Mouse (Mus musculus): Measurements from ENCODE around the gene Wiz. TPM values are rescaled to one million over a fixed set of nuclear protein-coding genes. Genes with fewer than 3 reads are reported as not detected.

The Wiz gene
- 10 to 100 TPM; 17.5 to 24.5 TPM for total RNA-seq (2021)
- long read RNA-seq, experiment 1, transcript Wiz-207 (9 exons, 3,578 nt): major isoform, 13 of 31 reads
- long read RNA-seq, experiment 1, partial matches to known transcripts: 5 of 31 reads
- long read RNA-seq, experiment 1, other reads (novel, unspliced or antisense): 13 of 31 reads
- long read RNA-seq, experiment 2, transcript Wiz-207 (9 exons, 3,578 nt): major isoform, 6 of 25 reads
- long read RNA-seq, experiment 2, partial matches to known transcripts: 6 of 25 reads
- long read RNA-seq, experiment 2, other reads (novel, unspliced or antisense): 13 of 25 reads

DNA sequence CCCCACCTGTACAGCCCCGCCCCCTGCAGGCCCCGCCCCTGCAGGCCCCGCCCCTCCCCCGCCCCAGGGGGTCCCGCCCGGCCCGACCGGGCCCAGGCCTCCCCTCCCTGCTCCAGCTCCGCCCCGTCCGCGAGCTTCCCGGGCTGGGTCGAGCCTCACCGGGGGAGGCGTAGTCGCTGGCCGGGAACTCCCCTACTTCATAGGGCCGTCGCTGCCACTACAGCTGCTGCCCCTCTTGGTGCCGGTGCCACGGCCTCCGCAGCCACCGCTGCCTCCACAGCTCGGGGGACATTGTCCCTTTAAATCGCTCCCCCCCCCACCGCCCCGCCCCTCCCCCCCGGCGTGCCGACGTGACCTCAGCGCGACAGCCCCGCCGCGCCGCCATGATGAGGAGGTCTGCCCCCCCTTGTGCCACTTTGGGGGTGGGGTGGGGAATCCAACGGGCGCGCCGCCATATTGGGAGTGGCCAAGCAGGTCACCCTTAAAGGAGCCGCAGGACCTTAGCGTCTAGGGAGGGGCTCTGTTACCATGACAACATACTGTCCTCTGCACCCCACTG is at the start of gene Wiz:
TSS of gene Wiz (minus strand) at position 339 of the 559 bp plus-strand sequence.
- DNase-seq: peak; percentile 98

DNA sequence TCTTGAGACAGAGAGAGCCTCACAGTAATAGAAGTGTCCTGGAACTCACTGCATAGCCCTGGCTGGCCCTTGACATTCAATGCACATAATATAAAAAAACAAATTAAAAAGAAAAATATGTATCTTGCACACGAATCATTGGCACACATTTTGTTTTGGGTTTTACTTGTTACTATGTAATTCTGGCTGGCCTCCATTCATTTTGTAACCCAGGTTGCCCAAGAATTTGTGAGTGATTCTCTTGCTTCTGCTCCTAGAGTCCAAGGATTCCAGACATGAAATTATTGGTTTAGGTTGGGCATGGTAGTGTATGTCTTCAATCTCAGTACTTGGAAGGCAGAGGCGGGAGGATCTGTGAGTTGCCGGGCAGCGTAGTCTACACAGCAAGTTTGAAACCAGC is 47.9 kb upstream of the Wiz start:
- DNase-seq: no peak

DNA sequence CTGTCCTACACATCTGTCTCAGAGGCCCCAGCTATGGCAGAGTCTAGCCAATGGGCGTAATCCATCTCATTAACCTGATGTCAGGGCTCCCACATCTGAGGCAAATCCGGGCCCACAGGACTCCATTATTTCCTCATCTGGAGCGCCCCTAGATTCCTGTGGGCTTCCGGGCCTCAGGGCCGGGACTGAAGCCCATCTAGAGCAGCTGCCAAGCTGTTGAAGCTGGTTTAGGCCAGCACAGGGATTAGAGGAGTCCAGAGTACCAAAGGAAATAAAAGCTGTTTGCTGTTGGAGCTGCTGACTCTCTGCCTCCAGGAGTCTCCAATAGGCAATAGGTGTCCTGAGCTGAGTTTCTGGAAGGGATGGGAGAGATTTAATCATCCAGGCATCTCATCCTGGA is 45.9 kb upstream of the Wiz start:
- no peak for DNase-seq

DNA sequence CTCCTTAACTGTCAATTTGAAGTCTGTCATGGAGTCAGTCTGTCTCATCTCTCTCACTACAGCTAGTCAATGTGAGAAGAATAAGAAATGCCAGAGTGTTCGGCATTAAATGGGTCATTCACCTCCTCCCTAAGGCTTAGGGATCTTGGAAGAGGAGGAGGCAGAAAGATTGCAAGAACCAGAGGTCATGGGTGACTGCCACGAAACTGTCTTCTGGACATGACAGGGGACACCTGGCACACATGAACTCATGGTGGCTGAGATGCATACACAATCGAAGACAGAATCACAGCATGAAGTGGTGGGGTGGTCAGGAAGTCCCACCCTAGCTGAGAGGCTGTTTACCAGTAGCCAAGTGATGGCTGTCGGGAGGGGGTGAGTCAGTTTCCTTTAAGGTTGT is 45.1 kb upstream of the Wiz start:
- no peak for DNase-seq

DNA sequence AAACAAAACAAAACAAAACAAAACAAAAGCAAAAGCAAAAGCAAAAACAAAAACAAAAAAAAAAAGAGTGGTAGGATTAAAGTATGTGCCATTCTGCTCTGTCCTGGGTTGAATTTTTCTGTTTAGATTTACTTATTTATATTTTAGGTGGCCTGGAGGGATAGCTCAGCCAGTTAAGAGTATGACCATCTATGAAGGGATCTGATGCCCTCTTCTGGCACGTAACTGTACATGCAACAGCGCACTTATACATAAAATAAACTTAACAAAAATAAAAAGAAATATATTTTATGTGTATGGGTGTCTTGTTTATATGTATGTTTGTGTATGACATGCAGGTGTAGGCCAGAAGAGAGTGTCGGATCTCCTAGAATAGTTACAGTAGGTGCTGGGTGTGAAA is 42.7 kb upstream of the Wiz start:
- DNase-seq: no peak

DNA sequence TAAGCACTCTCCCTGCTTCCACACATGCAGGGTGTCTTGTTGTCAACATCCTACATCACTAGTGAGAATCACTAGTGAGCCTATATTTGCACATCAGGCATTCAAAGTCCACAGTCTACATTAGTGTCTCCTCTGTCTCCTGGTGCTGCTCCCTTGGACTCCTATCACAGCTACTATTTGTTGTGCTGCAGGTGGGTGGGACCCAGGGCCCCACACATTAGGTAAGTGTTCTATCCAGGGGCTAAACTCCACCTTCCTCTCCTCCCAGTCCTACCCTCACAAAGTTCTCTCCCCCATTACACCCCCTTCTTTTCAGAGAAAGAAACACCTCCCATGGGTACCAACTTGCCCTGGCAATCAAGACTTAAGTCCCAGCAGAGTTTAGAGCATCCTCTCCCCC is 37.4 kb upstream of the Wiz start:
- DNase-seq: no peak

DNA sequence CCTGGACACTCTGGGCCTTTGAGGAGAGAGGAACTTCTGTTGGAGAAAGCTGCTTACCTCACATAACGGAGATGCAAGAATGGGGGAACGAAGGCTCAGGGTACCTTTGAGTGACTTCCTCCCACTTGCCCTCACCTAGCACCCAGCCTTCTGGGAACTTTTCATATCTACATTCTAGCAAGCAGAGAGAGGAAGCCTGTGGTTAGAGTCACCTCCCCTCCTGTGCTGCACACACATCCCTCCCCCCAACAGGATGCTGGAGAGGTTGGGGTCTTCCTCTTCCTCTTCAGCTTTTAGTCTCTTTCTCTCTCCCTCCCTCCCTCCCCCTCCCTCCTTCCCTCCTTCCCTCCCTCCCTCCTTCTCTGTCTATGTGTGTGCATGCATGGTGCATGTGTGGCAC is 34.8 kb upstream of the Wiz start, which contains the start of gene Pglyrp2:
TSS of gene Pglyrp2 (minus strand) at position 134 of the 400 bp plus-strand sequence.
- DNase-seq: no peak

DNA sequence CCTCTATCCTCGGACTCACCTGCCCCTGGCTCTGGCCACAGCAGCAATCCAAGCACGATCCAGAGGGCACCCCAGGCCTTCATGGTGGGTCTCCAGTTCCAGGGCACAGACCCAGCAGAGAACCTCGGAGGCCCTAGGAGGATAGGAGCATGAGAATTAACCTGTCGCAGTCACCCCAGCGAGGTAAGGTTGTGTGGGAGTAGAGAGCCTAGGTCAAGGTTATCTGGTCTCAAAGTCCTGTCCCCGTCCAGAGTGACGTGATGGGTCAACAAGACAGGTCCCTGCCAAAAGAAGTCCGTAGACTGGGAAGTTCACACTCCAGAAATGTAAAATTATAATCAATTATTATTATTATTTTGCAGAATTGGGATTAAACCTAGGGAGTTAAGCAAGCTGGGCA is 31.5 kb upstream of the Wiz start:
- no peak for DNase-seq

DNA sequence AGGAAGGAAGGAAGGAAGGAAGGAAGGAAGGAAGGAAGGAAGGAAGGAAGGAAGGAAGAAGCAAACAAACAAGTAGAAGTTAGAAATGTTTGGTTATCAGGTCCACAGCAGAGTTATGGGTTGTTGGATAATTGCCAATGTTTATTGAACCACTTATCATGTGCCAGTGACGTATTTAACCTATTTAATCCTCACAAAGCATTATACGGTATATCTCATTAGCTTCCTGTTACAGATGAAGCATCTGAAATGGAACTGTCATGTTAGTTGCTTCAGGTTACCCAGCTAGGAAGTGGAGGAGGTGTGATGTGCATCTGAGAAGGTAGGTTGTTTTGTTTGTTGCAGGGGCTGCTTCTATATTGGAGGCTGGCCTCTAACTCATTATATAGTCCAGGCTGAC is 30.8 kb upstream of the Wiz start:
- no peak for DNase-seq

DNA sequence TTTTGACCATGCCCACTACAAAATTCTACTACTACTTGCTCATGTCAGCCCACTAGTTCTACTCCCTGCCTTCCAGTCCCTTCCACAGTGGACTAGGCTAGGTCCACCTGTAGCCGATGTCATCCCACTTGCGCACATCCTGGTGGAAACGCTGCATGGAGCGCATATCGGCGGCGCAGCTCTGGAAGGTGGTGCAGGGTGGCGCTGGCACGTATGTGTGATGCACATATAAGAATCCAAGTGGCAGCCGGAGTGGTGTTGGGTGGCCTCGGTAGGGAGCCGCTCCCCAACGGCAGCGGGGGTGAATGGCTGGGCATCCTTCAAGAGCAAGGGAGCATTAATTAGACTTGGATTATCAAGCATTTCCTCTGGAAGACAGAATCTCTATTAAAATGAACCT is 27.5 kb upstream of the Wiz start:
- DNase-seq: no peak

DNA sequence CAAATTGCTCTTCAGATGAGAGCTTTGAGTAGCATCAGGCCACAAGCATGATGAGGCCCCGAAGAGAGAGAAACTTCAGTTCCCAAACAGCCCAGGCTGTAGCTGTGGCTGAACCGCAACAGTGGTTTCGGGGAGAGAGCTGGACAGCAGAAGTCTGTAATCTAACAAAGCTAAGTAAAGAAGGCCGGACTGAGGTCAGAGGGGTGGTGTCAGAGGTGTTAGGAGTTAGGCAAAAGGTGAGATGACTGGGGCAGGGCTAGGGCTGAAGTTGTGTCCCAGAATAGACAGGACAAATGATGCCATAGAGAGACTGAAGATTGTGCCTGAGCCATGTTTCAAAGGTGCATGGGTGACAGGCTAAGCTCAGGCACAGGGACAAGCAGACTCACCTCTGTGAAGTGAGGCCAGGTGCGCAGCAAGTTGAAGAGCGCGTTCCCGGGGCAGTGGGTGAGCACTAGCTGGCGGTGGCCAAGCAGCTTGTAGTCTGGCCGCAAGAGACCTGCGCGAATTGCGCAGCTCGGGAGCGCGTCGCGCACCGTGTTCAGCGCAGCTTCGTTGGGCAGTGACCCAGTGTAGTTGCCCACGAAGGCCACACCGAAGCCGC is 26.3 kb upstream of the Wiz start:
- DNase-seq: no peak

DNA sequence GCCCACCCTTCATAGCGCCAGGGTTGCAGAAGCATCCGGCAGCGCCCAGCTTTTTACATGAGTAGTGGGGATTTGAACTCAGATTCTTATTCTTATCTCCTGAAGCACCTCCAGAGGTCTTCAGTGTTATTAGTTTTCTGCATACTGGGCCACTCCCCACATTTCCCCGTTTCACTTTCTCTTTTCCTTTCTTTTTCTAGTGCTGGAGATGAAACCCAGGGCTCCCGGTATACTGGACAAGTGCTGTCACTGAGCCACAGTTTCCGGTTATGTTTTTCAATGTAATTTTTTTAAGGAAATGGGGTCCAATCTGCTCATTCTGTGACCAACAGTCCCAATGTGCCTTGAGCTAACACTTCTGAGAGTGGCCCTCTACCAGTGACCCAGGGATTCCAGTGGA is 22.7 kb upstream of the Wiz start:
- DNase-seq: no peak

DNA sequence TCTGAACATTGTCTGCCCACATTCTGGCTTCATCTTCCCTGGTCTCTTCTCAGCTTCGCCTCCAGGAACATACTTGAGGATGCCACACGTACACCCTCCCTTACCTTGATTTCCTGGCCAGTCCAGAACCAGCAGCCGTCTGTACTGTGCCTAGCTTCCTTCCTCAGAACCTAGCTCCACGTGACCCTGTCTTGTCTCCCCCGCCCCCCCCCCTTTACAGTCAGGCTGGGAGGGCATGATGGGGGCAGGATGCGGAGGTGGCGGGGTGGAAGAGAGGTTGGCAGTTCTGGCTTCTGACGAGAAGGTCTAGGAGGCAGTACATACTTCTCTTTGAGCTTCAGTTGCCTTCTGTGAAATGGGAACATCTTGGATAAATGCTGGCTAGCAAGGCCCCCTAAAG is 14.2 kb upstream of the Wiz start, which contains the start of gene Rasal3:
TSS of gene Rasal3 (minus strand) at position 167 of the 400 bp plus-strand sequence.
- no peak for DNase-seq

DNA sequence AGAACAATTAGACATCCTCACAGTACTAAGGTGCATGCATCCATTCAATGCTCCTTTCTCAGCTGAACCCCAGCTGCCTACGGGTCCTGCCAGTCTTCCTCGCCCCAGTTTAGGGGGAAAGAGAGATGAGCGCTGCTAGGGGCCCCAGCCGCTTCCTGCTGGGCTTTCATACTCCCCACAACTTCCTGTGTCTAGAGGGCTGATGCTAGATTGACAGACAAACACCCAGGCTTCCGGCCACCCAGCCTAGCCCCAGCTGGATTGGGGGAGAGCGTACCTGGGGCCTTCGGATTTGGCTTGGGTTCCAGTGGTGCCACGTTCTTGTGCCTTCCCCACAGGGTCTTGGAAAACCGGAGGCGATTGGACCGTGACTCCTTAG is 13.5 kb upstream of the Wiz start:
- no peak for DNase-seq

DNA sequence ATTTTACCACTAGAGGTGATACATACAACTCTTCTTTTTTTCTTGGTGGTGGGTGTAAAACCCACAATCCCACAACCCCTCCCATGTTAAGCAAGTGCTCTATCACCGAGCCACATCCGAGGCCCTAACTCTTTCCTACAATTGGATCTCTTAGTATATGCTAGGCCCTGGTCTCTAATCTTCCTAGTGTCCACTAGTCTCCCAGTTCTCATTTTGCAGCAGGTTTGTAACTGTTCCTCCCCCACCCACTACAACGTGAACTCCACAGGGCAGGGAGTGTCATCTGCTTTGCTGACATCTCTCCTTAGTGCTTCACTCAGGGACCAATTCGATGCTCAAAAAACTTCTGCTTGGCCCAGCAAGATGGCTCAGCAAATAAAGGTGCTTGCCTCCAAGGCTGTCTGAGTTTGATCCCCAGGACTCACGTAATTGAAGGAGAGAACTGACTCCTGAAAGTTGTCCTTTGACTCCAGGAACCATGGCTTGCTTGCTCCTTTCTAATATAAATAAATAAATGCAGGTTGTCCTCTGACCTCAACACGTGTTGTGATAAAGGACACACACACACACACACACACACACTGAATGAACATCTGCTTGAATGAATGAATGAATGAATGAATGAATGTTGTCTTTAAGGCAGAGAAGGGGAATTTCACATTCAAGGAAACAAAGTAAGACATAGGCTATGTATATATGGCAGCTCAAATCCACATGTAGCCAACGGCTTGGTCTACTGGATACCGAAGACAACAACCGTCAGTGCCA is 13.0 kb upstream of the Wiz start:
- no peak for DNase-seq

DNA sequence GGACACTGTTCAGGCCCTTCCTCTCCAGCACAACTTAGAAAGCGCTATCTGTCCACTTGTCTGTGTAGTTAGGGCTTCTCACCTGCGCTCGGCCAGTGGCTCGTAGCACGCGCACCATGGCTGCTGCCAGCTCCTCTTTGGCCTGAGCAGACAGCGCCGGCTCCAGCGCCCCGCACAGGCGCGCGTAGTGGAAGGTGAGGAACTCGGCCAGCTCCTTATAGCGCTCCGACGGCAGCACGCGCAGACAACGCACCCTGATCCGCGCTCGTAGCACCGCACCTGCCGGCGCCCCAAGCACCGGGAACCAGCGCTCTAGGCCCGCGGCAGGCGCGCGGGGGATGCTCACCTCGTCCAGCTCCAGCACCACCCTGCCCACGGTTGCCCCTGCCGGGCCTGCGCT is 7.0 kb upstream of the Wiz start:
- DNase-seq: no peak

DNA sequence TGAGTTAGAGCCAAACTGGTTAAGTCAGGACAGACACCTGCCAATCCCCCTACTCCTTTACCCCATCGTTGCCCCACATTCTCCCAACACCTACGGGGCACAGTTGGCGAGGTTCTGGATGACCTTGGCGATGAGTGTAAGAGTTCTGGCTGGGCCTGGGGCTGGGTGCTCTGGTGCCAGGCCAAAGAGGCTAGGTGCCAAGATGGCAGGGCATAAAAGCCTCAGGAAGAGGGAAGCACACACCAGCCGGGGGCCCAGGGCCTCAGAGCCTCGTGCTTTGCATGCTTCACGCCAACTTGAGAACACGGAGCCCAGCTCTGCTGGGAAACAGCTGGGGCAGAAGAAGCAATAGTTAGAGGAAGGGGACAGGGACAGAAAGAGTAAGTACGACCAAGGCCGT is 4.7 kb upstream of the Wiz start:
- DNase-seq: no peak

DNA sequence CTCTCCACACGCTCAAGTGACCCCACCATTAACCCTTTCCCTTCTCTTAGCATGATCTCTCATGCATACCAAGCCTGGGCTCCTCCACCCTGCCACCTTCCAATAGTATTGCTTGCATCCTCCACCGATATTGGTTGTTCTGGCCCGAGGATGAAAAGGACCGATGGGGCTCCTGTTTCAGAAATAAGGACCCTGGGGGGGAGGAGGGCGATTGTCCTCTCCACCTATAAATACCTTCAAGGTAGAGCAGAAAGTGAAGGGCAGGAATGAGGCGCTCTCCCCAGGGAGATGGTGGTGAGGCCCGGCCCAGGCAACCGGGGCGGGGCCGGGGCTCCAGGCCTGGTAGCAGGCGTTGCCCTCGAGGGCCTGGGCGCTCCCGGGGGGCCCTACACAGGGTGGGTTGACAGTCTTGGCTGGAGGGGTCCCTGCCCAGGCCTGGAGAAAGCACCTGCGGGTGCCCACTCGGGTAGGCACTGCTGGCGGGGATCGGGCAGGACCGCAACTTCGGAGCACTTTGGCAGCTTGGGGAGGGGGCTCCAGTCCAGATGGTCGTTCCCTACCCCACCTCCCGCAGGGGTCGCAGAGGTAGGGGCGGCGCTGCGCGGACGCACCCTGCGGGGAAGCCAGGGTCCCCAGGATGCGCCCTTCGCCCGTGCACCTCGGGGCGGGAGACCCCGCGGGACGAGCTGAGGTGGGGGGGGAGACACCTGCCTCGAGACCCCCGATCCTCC is 704 bp downstream of the Wiz start:
- DNase-seq: peak; percentile 38

DNA sequence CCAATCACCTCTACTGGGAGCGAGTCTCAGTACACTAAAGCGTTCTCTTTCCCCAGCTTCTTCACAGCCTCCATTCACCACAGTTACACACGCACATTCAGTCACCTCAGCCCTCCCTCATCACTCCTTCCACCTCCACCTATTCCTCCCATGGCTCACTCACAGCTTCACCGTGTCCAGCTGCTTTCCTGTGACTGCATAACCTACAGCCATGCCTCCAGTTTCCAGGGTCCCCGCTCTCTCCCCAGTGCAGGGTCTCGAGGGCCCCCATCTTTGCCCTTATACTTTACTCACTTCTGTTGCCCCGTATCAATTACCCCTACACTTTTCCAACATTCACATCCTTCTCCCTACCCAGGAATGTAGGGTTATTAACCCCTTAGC is 1.3 kb downstream of the Wiz start:
- DNase-seq: no peak

DNA sequence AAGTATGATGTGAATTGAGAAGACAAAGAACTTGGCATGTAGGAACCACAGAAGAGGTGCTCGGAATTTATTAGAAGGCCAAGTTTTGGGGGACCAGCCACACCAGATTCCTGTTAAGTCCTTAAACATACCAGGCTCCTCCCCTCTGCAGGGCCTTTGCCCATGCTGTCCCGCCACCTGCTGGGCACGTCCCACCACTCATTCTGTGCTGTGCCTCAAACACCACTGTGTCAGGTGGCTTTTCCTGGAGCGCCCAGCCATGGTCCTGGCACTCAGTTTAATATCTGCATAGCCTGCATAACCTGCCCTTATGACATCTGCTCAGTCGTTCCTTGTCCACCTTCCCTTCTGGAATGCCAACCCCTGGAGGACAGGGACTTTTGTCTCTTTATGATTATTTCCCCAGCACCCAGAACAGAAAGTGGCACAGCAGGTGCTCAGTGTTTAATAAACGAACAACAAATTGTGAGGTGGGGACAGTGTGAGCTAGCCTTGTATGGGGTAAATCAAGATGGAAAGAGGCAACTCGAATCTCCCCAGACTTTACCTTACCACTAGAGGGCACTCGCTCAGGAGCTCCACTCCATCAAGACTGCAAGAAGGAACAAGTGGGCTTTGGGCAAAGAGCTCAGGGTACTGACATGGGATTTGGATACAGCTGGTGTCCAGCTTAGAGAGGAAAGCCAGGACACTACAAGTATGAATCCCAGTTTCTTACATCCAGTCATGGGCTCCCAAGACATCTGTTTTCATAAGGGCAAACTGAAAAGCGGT is 2.4 kb downstream of the Wiz start:
- DNase-seq: no peak

DNA sequence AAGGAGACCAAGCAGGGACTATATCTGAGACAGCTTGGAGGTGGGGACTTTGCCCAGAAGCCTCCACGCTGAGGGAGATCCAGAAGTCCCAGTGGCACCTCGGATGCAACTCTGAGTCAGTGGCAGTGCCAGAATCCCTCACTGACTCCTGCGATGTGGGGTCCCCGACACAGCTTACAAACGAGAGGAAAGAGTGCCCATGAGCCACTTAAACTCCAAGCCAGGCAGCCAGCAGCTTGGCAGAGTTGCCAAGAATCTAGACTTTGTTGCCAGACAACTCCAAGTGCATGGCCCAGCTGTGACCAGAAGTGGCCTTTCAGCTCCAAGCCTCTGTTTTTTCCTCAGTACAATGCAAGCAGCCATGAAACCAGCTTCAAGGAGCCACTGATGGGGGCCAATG is 5.6 kb downstream of the Wiz start:
- no peak for DNase-seq

DNA sequence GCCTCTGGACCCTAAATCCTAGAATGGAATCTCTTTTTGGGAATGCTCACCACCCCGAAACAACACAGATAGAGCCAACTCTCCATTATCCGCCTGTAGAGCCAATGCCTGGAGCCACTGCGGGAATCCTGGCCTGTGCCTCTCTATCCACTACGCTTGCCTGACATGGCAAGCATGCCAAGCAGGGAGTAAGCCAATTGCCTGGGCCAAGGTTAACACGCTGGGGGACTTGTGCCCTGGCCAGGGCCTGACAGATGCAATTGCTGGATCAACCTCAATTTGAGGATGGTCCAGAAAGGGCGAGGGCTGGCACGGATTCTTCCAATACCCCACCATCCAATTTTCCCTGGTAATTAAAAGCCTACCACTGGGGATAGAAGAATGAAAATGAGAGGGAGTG is 6.7 kb downstream of the Wiz start:
- DNase-seq: peak; percentile 57

Measured in gastrocnemius, postnatal 10 days (tissue).